Mouse (Mus musculus) adrenal gland, adult 8-10 months (tissue): ENCODE measurements around the gene B4gat1. TPM values are rescaled to one million over a fixed set of nuclear protein-coding genes. Genes with fewer than 3 reads are reported as not detected.
A peak's percentile ranks its signal among the peaks of the same experiment; 100 is the strongest.
"Not testable (repeated sequence)": the region's sequence is repeated elsewhere in the genome, so short reads cannot be mapped to it uniquely, and the experiment has no call there.

Experiments used
- DNase-seq: peaks from one replicate; pipeline ENCODE4 v3.0.0; 2022
- total RNA-seq, 4 experiments: library from RNA; stranded (reverse); gene quantifications; 2 replicates each; pipeline ENCODE4 v1.2.4; 2022

B4gat1 gene
- 10 to 100 TPM; 44.3 to 54.2 (median 51.8) TPM for total RNA-seq

DNA sequence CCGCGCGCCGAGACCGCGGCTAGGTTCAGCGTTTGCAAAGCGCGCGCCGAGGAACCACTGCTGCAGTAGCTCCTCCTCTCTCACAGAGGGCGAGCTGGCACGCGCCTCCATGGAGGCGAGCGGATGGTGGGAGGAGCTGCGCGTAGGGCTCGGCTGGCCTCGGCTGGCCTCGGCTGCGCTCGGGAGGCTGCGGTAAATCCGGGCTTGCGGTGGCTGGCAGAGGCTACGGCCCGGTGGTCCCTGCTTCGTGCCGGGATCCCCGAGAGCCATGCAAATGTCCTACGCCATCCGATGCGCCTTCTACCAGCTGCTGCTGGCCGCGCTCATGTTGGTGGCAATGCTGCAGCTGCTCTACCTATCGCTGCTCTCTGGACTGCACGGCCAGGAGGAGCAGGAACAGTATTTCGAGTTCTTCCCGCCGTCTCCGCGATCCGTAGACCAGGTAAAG lies at the start of gene B4gat1, which contains the start of gene AC124502.3:
B4gat1 (plus strand) TSS at position 118 of the 448 bp plus-strand sequence.
AC124502.3 (plus strand) TSS at position 183 of the 448 bp plus-strand sequence.
- peak; percentile 84 for DNase-seq

DNA sequence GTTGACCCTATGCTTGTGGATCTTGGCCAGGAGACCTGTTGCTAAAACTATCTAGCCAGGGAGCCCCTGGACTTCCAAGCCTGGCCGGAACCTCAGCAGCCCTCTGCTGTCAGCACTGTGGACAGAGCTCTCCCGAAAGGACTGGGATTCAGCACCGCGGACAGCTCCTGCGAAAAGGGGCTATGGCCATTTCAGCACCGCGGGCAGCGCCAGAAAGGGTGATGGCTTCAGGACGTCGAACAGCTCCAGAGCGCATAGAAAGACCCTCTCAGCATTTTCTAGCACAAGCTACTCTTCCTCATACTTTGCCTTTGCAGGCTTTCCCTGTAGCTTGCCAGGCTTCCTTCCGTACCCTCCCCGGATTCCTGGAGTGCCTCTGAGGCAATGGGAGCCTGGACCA lies 49.6 kb upstream of the B4gat1 start:
- DNase-seq, result peak; percentile 73

- DNase-seq, result no peak
Measured at GRCm38 (mm10) chr19:4989434-4990255, 49.0 kb upstream of the B4gat1 start.

DNA sequence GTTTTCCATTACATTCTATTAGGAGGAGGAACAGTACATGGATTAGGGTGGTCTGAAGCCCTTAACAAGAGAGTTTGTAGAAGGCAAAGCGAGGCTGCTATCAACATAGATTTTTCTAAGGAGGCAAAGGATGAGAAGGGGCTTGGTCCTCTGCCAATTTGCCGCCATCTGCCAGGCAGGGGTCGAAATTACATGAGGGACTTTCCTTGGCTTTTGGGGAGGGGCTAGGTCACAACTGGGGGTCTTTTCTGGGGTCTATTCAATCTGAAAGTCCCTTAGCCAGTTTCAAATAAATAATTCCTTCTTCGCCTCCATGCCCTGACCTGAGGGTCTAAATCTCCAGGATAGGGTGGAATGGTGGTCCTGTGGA lies 48.4 kb upstream of the B4gat1 start, which contains the start of gene Npas4:
Npas4 (minus strand) TSS at position 61 of the 370 bp plus-strand sequence.
- DNase-seq, result no peak

GRCm38 (mm10) chr19:4990716-4991115 lies 47.9 kb upstream of the B4gat1 start:
- DNase-seq, result no peak

- DNase-seq, result no peak
Measured at GRCm38 (mm10) chr19:4992371-4992770, 46.3 kb upstream of the B4gat1 start.

DNA sequence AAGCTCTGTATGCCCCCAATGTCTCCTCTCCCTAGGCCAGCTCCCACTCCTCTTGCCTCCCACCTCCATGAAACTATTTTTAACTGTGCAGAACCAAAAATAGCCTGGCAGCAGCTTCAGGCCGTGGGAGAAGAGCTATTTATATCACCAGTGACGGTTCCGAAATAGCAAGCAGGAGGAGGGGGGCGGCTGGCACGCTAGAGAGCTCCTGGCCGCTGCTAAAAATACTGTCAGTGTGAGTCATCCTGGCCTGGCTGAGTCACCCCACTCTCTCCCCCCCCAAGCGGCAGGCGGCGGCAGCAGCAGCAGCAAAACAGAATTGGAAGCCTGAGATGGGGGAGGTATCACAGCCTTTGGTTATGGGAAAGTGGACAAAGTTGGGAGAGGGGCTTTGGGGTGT lies 45.7 kb upstream of the B4gat1 start:
- DNase-seq, result peak; percentile 80

GRCm38 (mm10) chr19:4994043-4994442 lies 44.6 kb upstream of the B4gat1 start:
- no peak for DNase-seq

DNA sequence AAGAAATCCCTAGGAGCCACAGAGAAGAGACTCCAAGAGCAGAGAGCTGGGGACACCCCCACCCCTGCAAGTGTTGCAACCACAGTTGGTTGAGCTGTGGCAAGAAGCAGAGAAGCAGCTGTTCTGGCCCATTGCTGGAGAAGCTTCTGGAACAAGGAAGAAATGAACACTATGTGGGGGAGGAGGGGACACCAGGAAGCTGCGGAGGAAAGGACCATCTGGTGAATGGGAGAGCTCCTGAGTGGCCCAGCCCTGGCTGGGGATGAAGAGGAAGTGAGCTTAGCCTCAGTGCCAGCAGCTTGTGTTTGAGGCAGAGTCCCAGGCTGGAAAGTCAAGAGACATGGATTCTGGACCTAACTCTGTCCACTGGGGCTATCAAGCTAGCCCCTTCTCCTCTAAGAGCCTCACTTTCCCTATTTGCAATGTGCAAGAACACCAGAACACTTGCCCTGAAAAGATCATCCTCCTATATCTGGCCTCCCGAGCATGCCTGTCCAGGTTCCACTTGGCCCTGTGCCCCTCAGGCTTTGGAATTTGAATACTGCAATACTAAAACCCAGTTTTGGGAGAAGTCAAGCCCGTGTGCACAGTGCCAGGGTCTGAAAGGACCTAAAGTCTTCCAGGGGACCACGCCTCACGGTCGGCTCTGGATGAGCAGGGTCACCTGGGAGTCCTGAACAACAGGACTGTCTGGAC lies 39.0 kb upstream of the B4gat1 start:
- no peak for DNase-seq

DNA sequence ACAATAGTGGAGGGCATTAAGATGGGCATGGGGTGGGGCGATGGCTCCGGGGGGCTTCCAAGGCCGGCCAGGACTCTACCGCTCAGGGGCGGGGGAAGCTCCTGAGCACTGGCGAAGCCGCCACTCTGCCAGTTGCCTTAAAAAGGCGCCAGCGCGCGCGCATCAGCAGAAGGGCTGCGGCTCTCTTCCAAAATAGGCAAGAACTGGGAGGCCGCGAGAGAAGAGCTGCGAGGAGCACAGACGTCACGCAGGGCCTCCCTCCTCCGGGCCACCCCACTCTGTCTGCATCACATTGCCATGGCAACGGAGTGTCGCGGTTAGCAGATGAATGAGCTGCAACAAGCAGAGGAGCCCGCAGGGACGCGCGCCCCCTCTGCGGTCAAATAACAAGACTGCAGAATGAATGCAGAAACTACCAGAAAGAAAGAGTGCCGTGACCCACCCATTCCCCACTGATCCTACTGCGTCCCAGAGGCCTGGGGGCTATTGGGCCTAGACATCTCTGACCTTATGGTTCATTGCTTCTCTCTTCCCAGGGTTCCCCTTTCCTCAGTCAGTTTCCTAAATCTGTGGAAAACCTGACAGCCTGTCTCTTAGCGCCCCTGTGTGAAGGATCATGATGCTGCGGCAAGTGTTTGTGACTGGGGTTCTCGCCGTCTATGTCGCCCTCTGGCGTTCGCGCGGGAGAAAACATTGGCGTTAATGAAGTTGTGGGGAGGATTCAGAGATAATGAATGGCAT lies 36.8 kb upstream of the B4gat1 start:
- DNase-seq, result peak; percentile 65

GRCm38 (mm10) chr19:5003644-5004043 lies 35.0 kb upstream of the B4gat1 start:
- not testable (repeated sequence) for DNase-seq

DNA sequence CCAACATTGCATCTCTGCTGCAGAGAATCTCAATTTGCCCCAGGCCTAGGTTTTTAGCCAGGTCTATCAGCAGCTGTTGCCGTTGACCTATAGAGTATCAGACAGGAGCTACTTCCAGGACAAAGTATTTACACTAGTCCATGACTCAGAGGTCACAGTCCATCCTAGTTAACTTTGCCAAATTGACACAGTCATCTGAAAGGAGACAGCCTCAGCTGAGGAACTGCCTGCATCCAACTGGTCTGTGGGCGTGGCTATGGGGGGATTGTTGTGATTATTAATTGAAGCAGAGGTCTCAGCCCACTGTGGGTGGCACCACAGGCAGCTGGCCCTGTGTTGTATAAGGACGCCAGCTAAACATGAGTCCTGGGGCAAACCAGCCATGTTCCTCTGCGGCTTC lies 33.7 kb upstream of the B4gat1 start:
- no peak for DNase-seq

GRCm38 (mm10) chr19:5013138-5013537 lies 25.5 kb upstream of the B4gat1 start:
- DNase-seq, result no peak

DNA sequence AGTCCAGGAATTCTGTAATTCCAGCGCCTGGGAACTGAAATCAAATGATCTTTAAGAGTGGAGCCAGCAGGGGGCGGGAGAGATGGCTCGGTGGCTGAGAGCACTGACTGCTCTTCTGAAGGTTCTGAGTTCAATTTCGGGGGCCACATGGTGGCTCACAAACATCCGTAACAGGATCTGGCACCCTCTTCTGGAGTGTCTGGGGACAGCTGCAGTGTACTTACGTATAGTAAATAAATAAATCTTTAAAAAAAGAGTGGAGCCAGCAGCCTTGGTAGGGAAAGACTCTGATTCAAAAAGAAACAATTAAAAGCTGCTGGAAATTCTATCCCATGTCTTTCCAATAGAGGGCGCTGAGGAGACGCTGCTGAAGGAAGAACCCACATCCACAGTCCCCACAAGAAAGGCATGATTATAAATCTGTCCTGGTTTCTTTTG lies 23.6 kb upstream of the B4gat1 start:
- DNase-seq, result no peak

- DNase-seq, result no peak
Measured at GRCm38 (mm10) chr19:5016221-5016742, 22.3 kb upstream of the B4gat1 start.

GRCm38 (mm10) chr19:5016782-5017181 lies 21.8 kb upstream of the B4gat1 start:
- DNase-seq, result no peak

DNA sequence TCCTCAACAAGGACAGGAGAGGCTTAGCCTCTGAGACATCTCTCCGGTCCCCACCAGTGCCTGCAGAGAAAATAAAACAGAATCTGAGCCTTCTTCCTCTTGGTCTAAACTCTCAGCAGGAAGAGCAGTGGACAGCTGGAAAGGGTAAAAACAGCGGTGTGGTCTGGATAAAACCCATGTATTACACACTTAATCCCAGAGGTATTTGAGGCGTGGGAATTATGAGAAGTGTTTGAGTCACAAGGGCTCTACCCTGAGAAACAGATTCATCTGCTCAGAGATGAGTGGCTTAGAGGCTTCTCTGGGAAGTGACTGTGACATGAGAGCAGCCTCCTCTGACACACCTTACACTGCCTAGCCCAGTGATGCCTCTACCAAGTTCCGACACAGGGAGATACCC lies 21.0 kb upstream of the B4gat1 start:
- no peak for DNase-seq

- no peak for DNase-seq
Measured at GRCm38 (mm10) chr19:5018191-5018590, 20.4 kb upstream of the B4gat1 start.

GRCm38 (mm10) chr19:5021416-5021815 lies 17.2 kb upstream of the B4gat1 start:
- DNase-seq, result no peak

GRCm38 (mm10) chr19:5023621-5024479 lies 14.8 kb upstream of the B4gat1 start, which contains the start of gene Slc29a2:
TSS of gene Slc29a2 (plus strand) at chr19:5023860.
- DNase-seq, result peak; percentile 94

DNA sequence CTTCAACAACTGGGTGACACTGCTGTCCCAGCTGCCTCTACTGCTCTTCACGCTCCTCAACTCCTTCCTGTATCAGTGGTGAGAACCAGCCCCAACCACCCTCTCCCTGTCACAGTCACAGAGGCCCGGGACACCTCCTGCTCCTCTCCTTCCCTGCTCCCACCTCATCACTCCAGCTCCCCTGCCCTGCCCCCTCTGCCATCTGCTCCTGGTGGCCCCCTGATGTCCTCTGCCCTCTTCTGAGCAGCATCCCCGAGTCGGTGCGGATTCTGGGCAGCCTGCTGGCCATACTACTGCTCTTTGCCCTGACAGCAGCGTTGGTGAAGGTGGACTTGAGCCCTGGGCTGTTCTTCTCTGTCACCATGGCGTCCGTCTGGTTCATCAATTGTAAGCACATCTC lies 12.5 kb upstream of the B4gat1 start:
- no peak for DNase-seq
